Mouse (Mus musculus): ENCODE measurements around the gene Enoph1.

GRCm38 (mm10) chr5:100110581-100110980, 70.8 kb downstream of the Enoph1 start:
- TF ChIP-seq CTCF (IDR thresholded peaks at IDR 0.05; ENCODE audit: extremely low read depth, insufficient read depth, low read length) (no peak), POLR2A (IDR thresholded peaks at IDR 0.05; ENCODE audit: extremely low read depth, insufficient read depth, low read length) (no peak)
